Comparison of ENCODE assay signal across 34 mouse cellular contexts in genomic region chr5:129506886-129507285, GRCm38 (mm10).
"Had no signal": no experiment of that assay in that cellular context is flagged by ENCODE, and none has a peak within 500 bp of the region (broad histone marks: within the 10 kb centered on the region; RNA-seq: fewer than 3 reads in every experiment).

No protein-coding gene starts in this region.

- H3K4me2 ChIP-seq: heart, embryonic 12.5 days; heart, embryonic 13.5 days; heart, embryonic 15.5 days; hindbrain, embryonic 12.5 days; hindbrain, embryonic 13.5 days; hindbrain, embryonic 14.5 days; hindbrain, embryonic 15.5 days; intestine, embryonic 15.5 days; kidney, embryonic 15.5 days had no signal

- ATAC-seq: hindbrain, embryonic 16.5 days; hindbrain, postnatal 0 days; inflammation-experienced regulatory T-cells, adult 6 months; intestine, embryonic 15.5 days; intestine, embryonic 16.5 days; intestine, postnatal 0 days had no signal

- DNase-seq: heart, postnatal 10 days; heart, postnatal 14 days; heart, postnatal 36 days; heart, postnatal 4 days; kidney, adult 11 months; kidney, adult 18-20 months; kidney, adult 2 months; kidney, adult 8-10 months; kidney, adult 9 months; kidney, postnatal 10 days; kidney, postnatal 14 days; kidney, postnatal 25 days; kidney, postnatal 36 days; kidney, postnatal 4 days; layer of hippocampus, adult 9-11 months; layer of hippocampus, postnatal 36 days had no signal

- H3K27me3 ChIP-seq: heart, embryonic 12.5 days; heart, embryonic 13.5 days; heart, embryonic 15.5 days; hindbrain, embryonic 12.5 days; hindbrain, embryonic 13.5 days; hindbrain, embryonic 15.5 days; intestine, embryonic 15.5 days; kidney, embryonic 15.5 days had no signal

- H3K9ac ChIP-seq: heart, embryonic 12.5 days; heart, embryonic 13.5 days; heart, embryonic 15.5 days; hindbrain, embryonic 12.5 days; hindbrain, embryonic 13.5 days; hindbrain, embryonic 14.5 days; hindbrain, embryonic 15.5 days; intestine, embryonic 15.5 days; kidney, embryonic 15.5 days had no signal

- H3K27ac ChIP-seq: heart, embryonic 13.5 days; heart, embryonic 15.5 days; hindbrain, embryonic 10.5 days; hindbrain, embryonic 12.5 days; hindbrain, embryonic 13.5 days; hindbrain, embryonic 14.5 days; hindbrain, embryonic 15.5 days; hindbrain, postnatal 0 days; intestine, embryonic 15.5 days; kidney, embryonic 15.5 days; kidney, postnatal 0 days; layer of hippocampus, adult 2 months; left cerebral cortex, adult 2 months had no signal

- H3K4me3 ChIP-seq: heart, embryonic 12.5 days; heart, embryonic 13.5 days; heart, embryonic 15.5 days; hindbrain, embryonic 10.5 days; hindbrain, embryonic 12.5 days; hindbrain, embryonic 13.5 days; hindbrain, embryonic 15.5 days; intestine, embryonic 15.5 days; kidney, embryonic 15.5 days; layer of hippocampus, adult 2 months; left cerebral cortex, adult 2 months had no signal

- H3K9me3 ChIP-seq: heart, embryonic 12.5 days; heart, embryonic 13.5 days; heart, embryonic 15.5 days; hindbrain, embryonic 10.5 days; hindbrain, embryonic 12.5 days; hindbrain, embryonic 13.5 days; hindbrain, embryonic 15.5 days; intestine, embryonic 15.5 days; kidney, embryonic 15.5 days had no signal
